Comparison of ENCODE assay signal across 16 mouse cellular contexts in genomic region chr16:29684111-29684510, GRCm38 (mm10).
DNase-seq lines count a peak whose midpoint lies in the region; ATAC-seq lines count a peak whose summit lies in the region.
"Had no signal": no experiment of that assay in that cellular context is flagged by ENCODE, and none has a peak within 500 bp of the region (broad histone marks: within the 10 kb centered on the region; RNA-seq: fewer than 3 reads in every experiment).

No protein-coding gene starts in this region.

- H3K9ac ChIP-seq in forebrain, embryonic 13.5 days, result no peak overlapping the region
- H3K9ac ChIP-seq in forebrain, embryonic 16.5 days (replicated peaks; ENCODE audit: low read depth, low read length), result no peak overlapping the region; the same call in 1 of the 2 replicates
- no peak overlapping the region for H3K9ac ChIP-seq in midbrain, embryonic 15.5 days
- no peak overlapping the region for H3K9ac ChIP-seq in neural tube, embryonic 13.5 days
- H3K9ac ChIP-seq: embryonic facial prominence, embryonic 15.5 days; hindbrain, embryonic 15.5 days had no signal

- peaks cover 32% of the 10 kb centered on the region for H3K27me3 ChIP-seq in forebrain, embryonic 13.5 days
- no peaks in the 10 kb centered on the region for H3K27me3 ChIP-seq in forebrain, embryonic 16.5 days (replicated peaks; ENCODE audit: control insufficient read depth, insufficient read depth, low read length)
- peaks cover 93% of the 10 kb centered on the region for H3K27me3 ChIP-seq in midbrain, embryonic 10.5 days (ENCODE audit: low read depth, poor library complexity, severe bottlenecking)
- peaks cover 34% of the 10 kb centered on the region for H3K27me3 ChIP-seq in midbrain, embryonic 15.5 days (replicated peaks)
- peaks cover 45% of the 10 kb centered on the region for H3K27me3 ChIP-seq in neural tube, embryonic 13.5 days
- H3K27me3 ChIP-seq: embryonic facial prominence, embryonic 15.5 days; heart, embryonic 13.5 days had no signal

- WGBS in forebrain, embryonic 13.5 days, result 33% methylated on average over 2 of the region's 2 CpGs
- 28% methylated on average over 2 of the region's 2 CpGs for WGBS in forebrain, embryonic 16.5 days
- WGBS in midbrain, embryonic 10.5 days, result 62% methylated on average over 2 of the region's 2 CpGs
- 41% methylated on average over 2 of the region's 2 CpGs for WGBS in midbrain, embryonic 15.5 days
- whole genome bisulfite sequencing in neural tube, embryonic 13.5 days, result 41% methylated on average over 2 of the region's 2 CpGs

- H3K4me2 ChIP-seq in forebrain, embryonic 13.5 days, result peak overlapping the region; percentile 53; the same call in 1 of the 2 replicates
- no peak overlapping the region for H3K4me2 ChIP-seq in forebrain, embryonic 16.5 days (ENCODE audit: low read length)
- no peak overlapping the region for H3K4me2 ChIP-seq in midbrain, embryonic 15.5 days
- H3K4me2 ChIP-seq in neural tube, embryonic 13.5 days, result no peak overlapping the region

- no peak for ATAC-seq in forebrain, embryonic 13.5 days
- no peak; the same call in 1 of the 2 replicates for ATAC-seq in forebrain, embryonic 16.5 days
- no peak for ATAC-seq in midbrain, embryonic 15.5 days (replicated peaks)
- ATAC-seq in neural tube, embryonic 13.5 days (ENCODE audit: low read depth), result no peak
- ATAC-seq in megakaryocyte-erythroid progenitor cell, adult 5-6 weeks (replicated peaks; ENCODE audit: low FRiP score, low TSS enrichment, poor library complexity, severe bottlenecking), result no peak

- H3K36me3 ChIP-seq in forebrain, embryonic 13.5 days (ENCODE audit: poor library complexity, severe bottlenecking), result no peaks in the 10 kb centered on the region
- no peaks in the 10 kb centered on the region for H3K36me3 ChIP-seq in forebrain, embryonic 16.5 days (ENCODE audit: control insufficient read depth, insufficient read depth)
- no peaks in the 10 kb centered on the region for H3K36me3 ChIP-seq in midbrain, embryonic 10.5 days
- no peaks in the 10 kb centered on the region for H3K36me3 ChIP-seq in midbrain, embryonic 15.5 days (replicated peaks)
- no peaks in the 10 kb centered on the region for H3K36me3 ChIP-seq in neural tube, embryonic 13.5 days
- H3K36me3 ChIP-seq: embryonic facial prominence, embryonic 15.5 days; heart, embryonic 13.5 days; hindbrain, embryonic 15.5 days had no signal

- DNase-seq in midbrain, embryonic 10.5 days (ENCODE audit: low spot score), result no peak
- peak; percentile 28 for DNase-seq in ZHBTc4 (ENCODE audit: low read depth, low spot score)
- DNase-seq in ovary, postnatal 10 days (ENCODE audit: low spot score), result no peak
- DNase-seq: adrenal gland, adult 8-10 months; cerebellum, adult 2 months; gastrocnemius, postnatal 36 days; lung, postnatal 14 days; thymus, postnatal 4 days had no signal

- H3K27ac ChIP-seq in forebrain, embryonic 13.5 days, result 0 out of 2 replicates have a peak overlapping the region, but pooled peaks have one; percentile 60
- no peak overlapping the region for H3K27ac ChIP-seq in forebrain, embryonic 16.5 days (ENCODE audit: low read length)
- H3K27ac ChIP-seq in midbrain, embryonic 10.5 days (replicated peaks), result peak overlapping the region; percentile 87
- H3K27ac ChIP-seq in midbrain, embryonic 15.5 days, result no peak overlapping the region
- H3K27ac ChIP-seq in neural tube, embryonic 13.5 days (replicated peaks), result 0 out of 2 replicates have a peak overlapping the region, but pooled peaks have one; percentile 54
- H3K27ac ChIP-seq: embryonic facial prominence, embryonic 15.5 days; heart, embryonic 13.5 days; hindbrain, embryonic 15.5 days had no signal

- H3K4me3 ChIP-seq in forebrain, embryonic 13.5 days, result no peak overlapping the region
- no peak overlapping the region for H3K4me3 ChIP-seq in forebrain, embryonic 16.5 days (replicated peaks; ENCODE audit: low read length)
- H3K4me3 ChIP-seq in midbrain, embryonic 10.5 days, result peak overlapping the region; percentile 43; the same call in 1 of the 2 replicates
- H3K4me3 ChIP-seq in midbrain, embryonic 15.5 days, result no peak overlapping the region
- H3K4me3 ChIP-seq in neural tube, embryonic 13.5 days, result no peak overlapping the region
- H3K4me3 ChIP-seq: embryonic facial prominence, embryonic 15.5 days; heart, embryonic 13.5 days; hindbrain, embryonic 15.5 days had no signal

- peaks cover 39% of the 10 kb centered on the region for H3K4me1 ChIP-seq in forebrain, embryonic 13.5 days
- H3K4me1 ChIP-seq in forebrain, embryonic 16.5 days (replicated peaks; ENCODE audit: control insufficient read depth, insufficient read depth, low read length), result peaks cover 26% of the 10 kb centered on the region
- H3K4me1 ChIP-seq in midbrain, embryonic 10.5 days, result peaks cover 60% of the 10 kb centered on the region
- H3K4me1 ChIP-seq in midbrain, embryonic 15.5 days, result peaks cover 23% of the 10 kb centered on the region
- H3K4me1 ChIP-seq in neural tube, embryonic 13.5 days (replicated peaks), result peaks cover 45% of the 10 kb centered on the region

- H3K9me3 ChIP-seq in forebrain, embryonic 13.5 days (replicated peaks), result no peaks in the 10 kb centered on the region
- no peaks in the 10 kb centered on the region for H3K9me3 ChIP-seq in forebrain, embryonic 16.5 days (ENCODE audit: control insufficient read depth, low read length)
- H3K9me3 ChIP-seq in midbrain, embryonic 10.5 days (replicated peaks), result no peaks in the 10 kb centered on the region
- no peaks in the 10 kb centered on the region for H3K9me3 ChIP-seq in midbrain, embryonic 15.5 days
- no peaks in the 10 kb centered on the region for H3K9me3 ChIP-seq in neural tube, embryonic 13.5 days
- H3K9me3 ChIP-seq: embryonic facial prominence, embryonic 15.5 days; heart, embryonic 13.5 days; hindbrain, embryonic 15.5 days had no signal

Comparison
In these comparisons a context has a peak if more than half of its experiments do, and no peak if none do; other contexts are left out.
1. H3K27ac ChIP-seq: peak in forebrain, embryonic 13.5 days (single experiment), midbrain, embryonic 10.5 days (single experiment) and neural tube, embryonic 13.5 days (single experiment); none in forebrain, embryonic 16.5 days (single experiment) and midbrain, embryonic 15.5 days (single experiment).